Mouse (Mus musculus) heart, embryonic 16.5 days (tissue): ENCODE data around the gene Ms4a7. TPM values are rescaled to one million over a fixed set of nuclear protein-coding genes. Genes with fewer than 3 reads are reported as not detected.
"Not testable (repeated sequence)": the region's sequence is repeated elsewhere in the genome, so short reads cannot be mapped to it uniquely, and the experiment has no call there.

ENCODE experiments used
- ATAC-seq: fragments of 200-750 bp; cut with Nextera tagmentation; replicated peaks from 2 replicates; pipeline ENCODE4 v1.8.0; 2017; ENCODE audit warnings: moderate number of reproducible peaks; ENCODE audit not compliant: insufficient read depth, low FRiP score; ENCODE audit errors: extremely low read depth
- H3K27ac ChIP-seq: fragments of 300-500 bp; sonication (generic); 2 replicates; pipeline ENCODE4 v1.5.1; 2014; ENCODE audit warnings: mild to moderate bottlenecking, low read length, control low read depth, moderate library complexity
- H3K27me3 ChIP-seq: fragments of 300-500 bp; sonication (generic); 2 replicates; pipeline ENCODE4 v1.6.1; 2014; ENCODE audit warnings: low read length, mixed read lengths; ENCODE audit not compliant: control insufficient read depth, insufficient read depth
- H3K36me3 ChIP-seq: fragments of 300-500 bp; sonication (generic); 2 replicates; pipeline ENCODE4 v1.6.1; 2014; ENCODE audit not compliant: control insufficient read depth, insufficient read depth
- H3K4me1 ChIP-seq: fragments of 300-500 bp; sonication (generic); 2 replicates; pipeline ENCODE4 v1.6.1; 2014; ENCODE audit warnings: low read length, mixed read lengths; ENCODE audit not compliant: control insufficient read depth, insufficient read depth
- H3K4me2 ChIP-seq: fragments of 300-500 bp; sonication (generic); 2 replicates; pipeline ENCODE4 v1.6.1; 2014; ENCODE audit warnings: low read depth, mild to moderate bottlenecking, control low read depth, low read length
- H3K4me3 ChIP-seq: fragments of 300-500 bp; sonication (generic); 2 replicates; pipeline ENCODE4 v1.5.1; 2014; ENCODE audit warnings: mild to moderate bottlenecking, control low read depth, low read length
- H3K9ac ChIP-seq: fragments of 300-500 bp; sonication (generic); 2 replicates; pipeline ENCODE4 v1.6.1; 2014; ENCODE audit warnings: low read length, control low read depth
- H3K9me3 ChIP-seq: fragments of 300-500 bp; sonication (generic); replicated peaks from 2 replicates; pipeline ENCODE4 v1.6.1; 2016; ENCODE audit warnings: low read length; ENCODE audit not compliant: control insufficient read depth
- WGBS: fragments of 180-500 bp; shearing (Covaris S2); extraction: QIAGEN DNeasy Blood & Tissue Kit; methylation state at CpG from one replicate; pipeline ENCODE4 v1.1.7; 2014; 5-methylcytosine and 5-hydroxymethylcytosine counted together
- polyA plus RNA-seq: library from polyadenylated mRNA; unstranded; fragments of >200 nt; fragmentation: Nextera tagmentation; extraction: Ambion mirVana; gene quantifications from 2 replicates; pipeline ENCODE4 v1.2.1, GENCODE M21; 2015

The Ms4a7 gene
- polyA plus RNA-seq, 1 experiment from 2014 or later: 3.6 TPM

DNA sequence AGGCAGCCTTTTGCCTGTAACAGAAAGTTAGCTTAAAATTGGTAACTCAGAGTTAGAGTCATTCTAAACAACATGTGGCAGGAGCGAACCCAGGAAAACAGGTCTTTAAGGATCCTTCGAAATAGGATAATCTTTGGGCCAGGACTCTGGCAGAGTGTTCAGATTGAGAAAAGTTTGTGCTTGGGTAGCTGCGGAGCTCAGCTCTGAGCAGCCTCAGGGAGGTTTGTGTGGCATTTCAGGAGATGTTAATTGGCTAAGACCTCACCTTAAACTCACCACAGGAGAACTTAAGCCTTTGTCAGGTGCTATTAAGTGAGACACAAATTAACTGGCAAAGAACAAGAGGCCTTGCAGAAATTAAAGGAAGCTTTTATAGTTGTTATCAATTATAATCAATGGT lies 42.3 kb downstream of the Ms4a7 start:
- H3K4me3 ChIP-seq: peak overlapping the region; percentile 60
- H3K27ac ChIP-seq, ATAC-seq, H3K9ac ChIP-seq, H3K9me3 ChIP-seq, H3K4me1 ChIP-seq, H3K36me3 ChIP-seq, H3K27me3 ChIP-seq: not testable (repeated sequence)
- H3K4me2 ChIP-seq: peak overlapping the region; percentile 74
- WGBS: 6% methylated on average over 3 of the region's 3 CpGs

DNA sequence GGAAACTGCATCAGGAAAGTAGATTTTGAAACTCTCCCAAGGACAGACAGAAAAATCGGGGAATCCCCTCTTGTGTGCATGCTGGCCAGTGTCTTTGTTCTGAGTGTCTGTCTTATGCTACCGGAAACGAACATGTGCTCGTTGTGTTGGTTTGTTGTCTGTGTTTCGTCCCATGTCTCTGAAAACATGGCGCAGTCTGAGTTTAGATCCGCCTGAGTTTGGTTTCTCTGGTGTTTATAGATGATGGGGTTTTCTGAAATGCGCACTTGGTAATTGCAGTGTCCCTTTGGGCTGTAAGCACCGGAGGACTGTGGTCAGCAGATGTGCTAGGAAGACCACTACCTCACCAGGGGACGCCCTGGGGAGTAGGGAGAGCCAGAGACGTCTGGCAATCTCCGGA lies 43.0 kb downstream of the Ms4a7 start:
- H3K27me3 ChIP-seq: no peaks in the 10 kb centered on the region
- no peaks in the 10 kb centered on the region for H3K9me3 ChIP-seq
- H3K4me2 ChIP-seq: peak overlapping the region; percentile 74
- no peaks in the 10 kb centered on the region for H3K36me3 ChIP-seq
- 3% methylated on average over 12 of the region's 12 CpGs for WGBS
- H3K4me1 ChIP-seq: no peaks in the 10 kb centered on the region
- peak overlapping the region; percentile 39; the same call in 1 of the 2 replicates for H3K27ac ChIP-seq
- peak overlapping the region; percentile 75 for H3K9ac ChIP-seq
- no peak for ATAC-seq
- peak overlapping the region; percentile 60 for H3K4me3 ChIP-seq

DNA sequence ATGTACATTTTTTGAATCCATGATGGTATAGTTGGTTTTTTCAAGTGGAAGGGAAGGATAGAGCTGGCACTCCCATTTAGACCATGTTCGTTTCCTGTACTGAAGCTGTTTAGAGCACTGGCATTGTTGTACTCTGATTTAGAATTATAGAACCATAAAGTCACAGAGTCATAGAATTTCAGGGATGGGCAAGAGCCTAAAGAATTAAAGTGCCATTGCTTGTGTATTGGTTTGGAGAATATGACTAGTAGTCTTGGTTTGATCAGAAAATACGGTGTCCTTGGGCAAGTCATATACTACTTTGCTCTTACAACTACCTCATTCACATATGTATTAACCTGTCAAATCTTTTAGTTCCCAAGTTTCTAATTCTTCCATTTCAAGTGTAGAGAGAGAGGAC lies 52.2 kb downstream of the Ms4a7 start, which contains the start of gene Ms4a5:
TSS of gene Ms4a5 (minus strand) at position 101 of the 400 bp plus-strand sequence.
- no peaks in the 10 kb centered on the region for H3K36me3 ChIP-seq
- no peak within 1 kb of the TSS for H3K9ac ChIP-seq
- no peak within 1 kb of the TSS for H3K4me3 ChIP-seq
- no peak for ATAC-seq
- no peak within 1 kb of the TSS for H3K4me2 ChIP-seq
- H3K9me3 ChIP-seq: no peaks in the 10 kb centered on the region
- H3K27ac ChIP-seq: no peak within 1 kb of the TSS
- no peaks in the 10 kb centered on the region for H3K4me1 ChIP-seq
- H3K27me3 ChIP-seq: no peaks in the 10 kb centered on the region
- 85% methylated on average over 2 of the region's 2 CpGs for WGBS

DNA sequence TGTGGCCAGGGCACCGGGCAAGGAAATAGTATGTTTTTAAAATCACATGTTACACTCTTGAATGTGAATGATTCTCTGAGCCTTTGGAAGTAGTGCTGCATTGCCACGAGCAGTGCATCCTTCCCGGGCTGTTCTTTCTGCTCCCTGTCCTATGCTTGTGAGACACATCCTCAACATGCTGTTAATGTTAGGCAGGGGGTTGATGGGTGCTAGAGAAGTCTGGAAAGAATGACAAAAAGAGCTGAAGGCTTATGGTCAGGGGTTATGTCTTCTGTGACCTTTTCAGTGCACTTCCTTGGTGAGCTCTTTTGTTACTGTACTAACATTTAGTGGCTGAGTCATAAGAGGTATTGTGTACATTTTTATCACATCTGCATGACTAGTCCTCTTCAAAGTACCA lies 55.7 kb downstream of the Ms4a7 start:
- WGBS: 86% methylated on average over 3 of the region's 3 CpGs
- Histone ChIP-seq H3K9me3 (no peaks in the 10 kb centered on the region), H3K9ac (no peak overlapping the region), H3K4me1 (no peaks in the 10 kb centered on the region), H3K4me3 (no peak overlapping the region), H3K27ac (no peak overlapping the region), H3K4me2 (no peak overlapping the region), H3K27me3 (no peaks in the 10 kb centered on the region), H3K36me3 (no peaks in the 10 kb centered on the region)
- ATAC-seq: no peak

DNA sequence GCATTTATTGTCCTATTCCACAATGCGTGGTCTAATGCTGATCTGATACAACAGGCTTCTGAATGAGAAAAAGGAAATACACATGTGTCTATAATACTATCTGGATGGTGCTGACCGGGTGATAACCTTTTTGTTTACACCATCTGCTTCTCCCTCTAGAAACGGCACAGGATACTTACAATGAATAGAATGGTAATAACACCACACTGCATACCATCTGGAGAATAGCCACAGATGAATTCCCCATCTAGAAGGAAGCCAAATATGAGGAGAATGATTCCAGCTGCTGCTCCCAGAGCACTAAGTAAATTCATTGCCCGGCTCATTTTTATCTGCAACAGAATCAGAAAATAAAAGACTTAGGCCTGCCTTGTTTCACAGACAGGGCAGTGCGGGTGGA lies 59.5 kb downstream of the Ms4a7 start:
- Histone ChIP-seq H3K9me3 (no peaks in the 10 kb centered on the region), H3K9ac (no peak overlapping the region), H3K4me2 (no peak overlapping the region), H3K27me3 (no peaks in the 10 kb centered on the region), H3K36me3 (no peaks in the 10 kb centered on the region), H3K27ac (no peak overlapping the region), H3K4me1 (no peaks in the 10 kb centered on the region), H3K4me3 (no peak overlapping the region)
- no peak for ATAC-seq
- WGBS: 58% methylated on average over 5 of the region's 5 CpGs

Other genes with a start within 250 kb of the Ms4a7 start
- gene 1700017D01Rik, start 205.3 kb downstream of the Ms4a7 start, polyA plus RNA-seq: not detected in 2 replicates
- not detected in 2 replicates for gene 1700025F22Rik, start 170.8 kb downstream of the Ms4a7 start, polyA plus RNA-seq
- gene Ms4a13, start 139.4 kb downstream of the Ms4a7 start, polyA plus RNA-seq: not detected in 2 replicates
- not detected in 2 replicates for gene Ms4a12, start 103.7 kb downstream of the Ms4a7 start, polyA plus RNA-seq
- not detected in 2 replicates for gene Ms4a1, start 69.9 kb downstream of the Ms4a7 start, polyA plus RNA-seq
- gene Ms4a5, start 52.3 kb downstream of the Ms4a7 start, polyA plus RNA-seq: not detected in 2 replicates
- gene Ms4a14, start 21.7 kb downstream of the Ms4a7 start, polyA plus RNA-seq: 0.12 TPM in 1 of 2 replicates, not detected in the other
- gene Ms4a4a, start 39.4 kb upstream of the Ms4a7 start, polyA plus RNA-seq: 4.9 and 6.2 TPM in 2 replicates
- gene Ms4a4c, start 68.6 kb upstream of the Ms4a7 start, polyA plus RNA-seq: 0.55 and 1.1 TPM in 2 replicates
- gene Ms4a4b, start 107.4 kb upstream of the Ms4a7 start, polyA plus RNA-seq: 1.6 and 3.8 TPM in 2 replicates
- 3.2 and 4.2 TPM in 2 replicates for gene Ms4a6c, start 133.2 kb upstream of the Ms4a7 start, polyA plus RNA-seq
- gene Gm8369, start 149.8 kb upstream of the Ms4a7 start, polyA plus RNA-seq: not detected in 2 replicates
- 4.8 and 7.9 TPM in 2 replicates for gene Ms4a6b, start 180.4 kb upstream of the Ms4a7 start, polyA plus RNA-seq
- 0.93 and 1.1 TPM in 2 replicates for gene Ms4a4d, start 200.7 kb upstream of the Ms4a7 start, polyA plus RNA-seq